Mouse (Mus musculus) G1E (cell line): ENCODE measurements at regions not wholly inside any gene's neighbourhood (a gene's known extent, or its start where the extent isn't known, plus 50 kb on each side); places are given as distances from the start of the nearest gene placed in this dataset.

Experiments used
- ATAC-seq: 2 replicates; pipeline ENCODE4 v1.8.0; 2016; ENCODE audit warnings: mild to moderate bottlenecking; ENCODE audit not compliant: insufficient number of reproducible peaks, poor library complexity, low FRiP score, severe bottlenecking; ENCODE audit errors: extremely low read depth
- DNase-seq: peaks from one replicate; pipeline ENCODE4 v3.0.0; 2012; ENCODE audit warnings: low spot score
- H3K27me3 ChIP-seq: 2 replicates; pipeline ENCODE4 v1.6.1; 2012; ENCODE audit warnings: mild to moderate bottlenecking, low read length, inconsistent platforms; ENCODE audit not compliant: insufficient read depth
- H3K36me3 ChIP-seq: replicated peaks from 2 replicates; pipeline ENCODE3; 2012; ENCODE audit warnings: mild to moderate bottlenecking, inconsistent platforms
- H3K4me1 ChIP-seq: 2 replicates; pipeline ENCODE4 v1.6.1; 2012; ENCODE audit warnings: low read depth, low read length, inconsistent platforms, mixed read lengths; ENCODE audit not compliant: insufficient read depth
- H3K4me3 ChIP-seq: 2 replicates; pipeline ENCODE4 v1.5.1; 2012; ENCODE audit warnings: low read depth, mild to moderate bottlenecking, inconsistent platforms, low read length, moderate library complexity, mixed read lengths
- H3K9me3 ChIP-seq: replicated peaks from 2 replicates; pipeline ENCODE4 v1.6.1; 2012; ENCODE audit warnings: inconsistent platforms
- CTCF ChIP-seq: IDR thresholded peaks from 2 replicates; pipeline ENCODE4 v1.5.1; 2012; ENCODE audit warnings: low read depth, low read length, inconsistent platforms, mixed read lengths
- GATA1 ChIP-seq: IDR thresholded peaks from 2 replicates; pipeline ENCODE4 v1.6.1; 2012; ENCODE audit warnings: borderline replicate concordance, low read length, inconsistent platforms, mixed read lengths
- GATA2 ChIP-seq: IDR thresholded peaks from 2 replicates; pipeline ENCODE4 v1.6.1; 2012; ENCODE audit warnings: low read depth, low read length, inconsistent platforms, borderline replicate concordance
- POLR2AphosphoS5 ChIP-seq: IDR thresholded peaks from 2 replicates; pipeline ENCODE4 v1.6.1; 2012; ENCODE audit warnings: low read depth, low read length, inconsistent platforms; ENCODE audit not compliant: insufficient replicate concordance
- TAL1 ChIP-seq: conservative IDR thresholded peaks from 2 replicates; pipeline ENCODE4 v1.6.1; 2012; ENCODE audit warnings: low read depth, low read length, inconsistent platforms, mixed read lengths

GRCm38 (mm10) chr5:12297331-12297730 lies 85.9 kb upstream of the Sema3d start:
- no peak for DNase-seq
- no peaks in the 10 kb centered on the region for H3K36me3 ChIP-seq
- H3K9me3 ChIP-seq = no peaks in the 10 kb centered on the region
- no peak overlapping the region for H3K4me3 ChIP-seq
- ATAC-seq = no peak
- H3K4me1 ChIP-seq = peaks cover 2% of the 10 kb centered on the region; the same call in 1 of the 2 replicates
- H3K27me3 ChIP-seq = no peaks in the 10 kb centered on the region
- no peak for TF ChIP-seq GATA2
- TF ChIP-seq POLR2AphosphoS5 = no peak
- no peak for TF ChIP-seq GATA1
- no peak for TF ChIP-seq TAL1

- Histone ChIP-seq H3K4me3 (no peak overlapping the region), H3K27me3 (no peaks in the 10 kb centered on the region), H3K36me3 (no peaks in the 10 kb centered on the region), H3K4me1 (no peaks in the 10 kb centered on the region), H3K9me3 (no peaks in the 10 kb centered on the region)
- TF ChIP-seq CTCF (no peak), GATA1 (no peak), TAL1 (no peak), POLR2AphosphoS5 (no peak), GATA2 (no peak)
- DNase-seq (no peak), ATAC-seq (no peak)
Measured at GRCm38 (mm10) chr5:12301833-12302808, 81.1 kb upstream of the Sema3d start.

GRCm38 (mm10) chr5:12309408-12309807 lies 73.8 kb upstream of the Sema3d start:
- Histone ChIP-seq H3K4me3 (no peak overlapping the region), H3K36me3 (no peaks in the 10 kb centered on the region), H3K27me3 (no peaks in the 10 kb centered on the region), H3K9me3 (no peaks in the 10 kb centered on the region), H3K4me1 (no peaks in the 10 kb centered on the region)
- no peak for DNase-seq
- no peak for ATAC-seq
- no peak for TF ChIP-seq GATA1

GRCm38 (mm10) chr5:12332648-12333305 lies 50.4 kb upstream of the Sema3d start:
- no peak for DNase-seq
- Histone ChIP-seq H3K27me3 (no peaks in the 10 kb centered on the region), H3K4me1 (no peaks in the 10 kb centered on the region), H3K36me3 (no peaks in the 10 kb centered on the region), H3K9me3 (no peaks in the 10 kb centered on the region), H3K4me3 (no peak overlapping the region)
- ATAC-seq = no peak
- TF ChIP-seq GATA2 = no peak
- TF ChIP-seq POLR2AphosphoS5 = no peak
- TF ChIP-seq CTCF = no peak
- TF ChIP-seq GATA1 = no peak
- TF ChIP-seq TAL1 = no peak
